Mouse (Mus musculus) testis, adult 2 months (tissue): ENCODE measurements around the gene Sult3a2.

Experiments used
- CTCF ChIP-seq: fragments of 200-500 bp; IDR thresholded peaks from 2 replicates; pipeline ENCODE4 v1.5.1; 2012; ENCODE audit warnings: low read depth, mild to moderate bottlenecking, inconsistent platforms, low read length, moderate library complexity; ENCODE audit not compliant: control insufficient read depth, insufficient read depth, insufficient replicate concordance
- POLR2A ChIP-seq: fragments of 200-500 bp; IDR thresholded peaks from 2 replicates; pipeline ENCODE4 v1.6.1; 2012; ENCODE audit warnings: low read depth, mild to moderate bottlenecking, inconsistent platforms, low read length, moderate library complexity; ENCODE audit not compliant: control insufficient read depth

- no peak for TF ChIP-seq CTCF
- TF ChIP-seq POLR2A, result no peak
Observed at GRCm38 (mm10) chr10:33811807-33812206, 25.3 kb upstream of the Sult3a2 start.
